Mouse (Mus musculus): ENCODE measurements around the gene Olfr1177-ps.

Gene Olfr1177-ps

DNA sequence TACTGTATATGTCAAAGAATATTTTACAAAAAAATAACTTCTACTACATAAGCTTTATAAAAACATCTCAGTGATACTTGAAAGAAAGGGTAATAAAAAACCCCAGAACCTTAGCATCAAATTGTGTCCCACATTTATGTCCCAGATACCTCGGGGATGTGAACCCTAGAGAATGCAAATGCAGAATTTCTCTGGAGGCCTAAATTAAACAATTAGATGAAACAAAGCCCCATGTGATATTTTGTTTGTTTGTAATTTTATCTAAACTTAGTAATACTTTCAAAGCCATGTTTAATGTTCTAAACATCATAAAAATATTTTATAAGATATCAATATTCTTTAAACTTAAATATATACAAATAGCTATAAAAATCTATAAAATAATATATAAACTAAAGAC lies at the start of gene Olfr1177-ps:
TSS of gene Olfr1177-ps (minus strand) at position 101 of the 400 bp plus-strand sequence.
- no peak for DNase-seq (ENCODE audit: extremely low read depth, low read depth, low spot score)

DNA sequence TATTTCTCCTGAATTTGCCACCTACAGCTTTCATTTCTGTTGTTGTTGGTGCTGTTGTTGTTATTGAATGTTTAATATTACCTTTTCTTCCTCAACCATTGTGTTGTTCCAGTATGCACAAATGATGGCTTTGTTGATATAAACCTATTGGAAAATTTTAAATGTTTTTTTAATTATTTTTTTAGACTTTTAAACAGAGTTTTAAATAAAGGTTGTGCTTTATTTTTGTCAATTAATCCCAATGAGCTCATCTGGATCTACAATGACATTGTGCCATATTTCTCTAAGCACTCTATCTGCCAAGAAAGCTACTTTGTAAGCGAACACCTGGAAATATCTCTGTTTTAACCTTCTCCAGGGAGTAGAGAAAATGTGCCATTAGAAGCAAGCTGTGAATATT lies 40.5 kb upstream of the Olfr1177-ps start, which contains the start of gene Olfr1178:
TSS of gene Olfr1178 (plus strand) at position 301 of the 400 bp plus-strand sequence.
- no peak for DNase-seq (ENCODE audit: extremely low read depth, low read depth, low spot score)

DNA sequence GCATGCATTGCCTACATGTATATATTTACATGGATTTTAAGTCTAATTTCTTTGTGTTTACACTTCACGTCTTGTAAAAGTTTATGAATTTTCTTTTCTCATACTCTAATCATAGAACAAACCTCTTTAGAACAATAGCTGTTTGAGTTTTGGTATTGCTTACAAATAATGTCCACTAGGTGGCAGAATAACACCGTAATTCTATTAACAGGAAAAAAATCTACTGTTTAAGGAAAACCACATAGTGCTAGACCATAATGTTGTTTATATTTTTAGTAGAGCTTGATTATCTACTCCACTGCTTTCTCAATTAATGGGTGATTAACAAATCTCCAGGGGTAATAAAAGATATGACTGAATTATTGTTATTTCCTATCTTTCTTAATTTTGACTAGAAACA lies 10.0 kb upstream of the Olfr1177-ps start:
- DNase-seq (ENCODE audit: extremely low read depth, low read depth, low spot score): no peak

DNA sequence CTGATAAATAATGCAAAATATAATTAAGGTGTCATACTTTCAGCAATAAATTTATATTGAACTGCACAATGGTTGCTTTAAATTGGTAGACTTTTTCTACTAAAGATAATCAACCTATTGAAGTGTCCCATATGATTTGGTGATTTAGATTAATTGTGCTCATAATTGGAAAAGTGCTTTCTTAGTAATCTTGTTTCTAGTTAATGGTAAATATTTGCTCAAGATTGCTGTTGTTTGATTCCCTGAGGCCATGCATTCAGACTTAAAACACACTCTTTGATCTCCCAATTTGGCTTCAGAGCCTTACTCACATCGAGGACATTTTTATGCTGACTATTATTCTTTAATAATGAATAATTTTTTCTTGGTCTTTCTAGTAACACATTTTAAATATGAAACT lies 9.9 kb downstream of the Olfr1177-ps start, which contains the start of gene Olfr1176:
TSS of gene Olfr1176 (plus strand) at position 301 of the 400 bp plus-strand sequence.
- DNase-seq (ENCODE audit: extremely low read depth, low read depth, low spot score): no peak

DNA sequence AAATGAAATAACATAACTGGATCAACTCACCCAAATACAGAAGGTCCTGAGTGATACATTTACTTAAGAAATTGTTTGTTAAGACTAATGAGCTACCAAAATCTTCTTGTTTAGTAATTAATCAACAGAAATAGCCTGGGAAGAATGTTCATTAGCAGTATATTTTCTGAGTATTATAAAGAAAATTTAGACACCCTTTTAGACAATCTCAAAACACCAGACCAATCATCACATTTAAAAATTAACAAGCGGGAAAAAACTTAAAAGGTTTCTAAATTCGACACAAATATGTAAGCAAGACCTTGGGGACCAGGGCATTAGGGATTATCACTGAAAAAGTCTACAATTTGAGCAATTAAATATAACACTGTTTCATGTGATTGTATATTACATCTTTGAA lies 19.2 kb downstream of the Olfr1177-ps start, which contains the start of gene Olfr1175-ps:
TSS of gene Olfr1175-ps (minus strand) at position 101 of the 400 bp plus-strand sequence.
- no peak for DNase-seq (ENCODE audit: extremely low read depth, low read depth, low spot score)

DNA sequence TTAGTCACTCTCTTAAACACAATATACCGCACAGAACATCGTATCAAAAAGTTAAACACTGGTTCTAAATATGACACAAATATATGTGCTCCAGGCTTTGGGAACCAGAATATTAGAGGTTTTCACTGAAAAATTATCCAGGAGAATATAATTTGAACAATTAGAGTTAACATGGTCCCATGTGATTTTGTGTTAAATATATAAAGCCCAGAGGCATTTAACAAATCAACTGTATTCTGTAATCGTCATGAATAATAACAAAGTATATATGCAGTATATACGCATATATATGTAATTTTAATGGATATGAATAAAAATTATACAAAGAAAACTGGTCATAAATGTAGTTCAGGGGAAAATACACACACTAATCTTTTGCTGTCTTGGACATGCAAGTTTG lies 31.3 kb downstream of the Olfr1177-ps start, which contains the start of gene Olfr1174-ps:
TSS of gene Olfr1174-ps (minus strand) at position 101 of the 400 bp plus-strand sequence.
- no peak for DNase-seq (ENCODE audit: extremely low read depth, low read depth, low spot score)

Measured in fat pad, adult 2 months (tissue).